Mouse (Mus musculus) kidney, postnatal 0 days (tissue): ENCODE data around the gene Pold3. TPM values are rescaled to one million over a fixed set of nuclear protein-coding genes. Genes with fewer than 3 reads are reported as not detected.

Experiments used
- ATAC-seq: fragments of 200-750 bp; cut with Nextera tagmentation; replicated peaks from 2 replicates; pipeline ENCODE4 v1.8.0; 2017; ENCODE audit warnings: low read depth, moderate number of reproducible peaks, moderate TSS enrichment, moderate library complexity; ENCODE audit not compliant: low FRiP score
- DNase-seq: peaks from one replicate; pipeline ENCODE4 v3.0.0-alpha.2; 2016; ENCODE audit warnings: low spot score
- H3K27ac ChIP-seq: fragments of 300-500 bp; sonication (generic); 2 replicates; pipeline ENCODE4 v1.5.1; 2014; ENCODE audit warnings: mild to moderate bottlenecking
- H3K27me3 ChIP-seq: fragments of 300-500 bp; sonication (generic); 2 replicates; pipeline ENCODE4 v1.6.1; 2014; ENCODE audit warnings: low read length, mixed read lengths; ENCODE audit not compliant: insufficient read depth
- H3K36me3 ChIP-seq: fragments of 300-500 bp; sonication (generic); 2 replicates; pipeline ENCODE4 v1.6.1; 2014; ENCODE audit warnings: low read length, mixed read lengths; ENCODE audit not compliant: insufficient read depth
- H3K4me1 ChIP-seq: fragments of 300-500 bp; sonication (generic); replicated peaks from 2 replicates; pipeline ENCODE4 v1.6.1; 2014; ENCODE audit warnings: antibody characterized with exemption, low read length, mixed read lengths; ENCODE audit not compliant: insufficient read depth
- H3K4me2 ChIP-seq: fragments of 300-500 bp; sonication (generic); 2 replicates; pipeline ENCODE4 v1.6.1; 2014; ENCODE audit warnings: mild to moderate bottlenecking, low read length, moderate library complexity, mixed read lengths
- H3K4me3 ChIP-seq: fragments of 300-500 bp; sonication (generic); replicated peaks from 2 replicates; pipeline ENCODE4 v1.5.1; 2014; ENCODE audit warnings: low read depth, low read length
- H3K9ac ChIP-seq: fragments of 300-500 bp; sonication (generic); 2 replicates; pipeline ENCODE4 v1.6.1; 2014; ENCODE audit warnings: low read depth, low read length
- H3K9me3 ChIP-seq: fragments of 300-500 bp; sonication (generic); replicated peaks from 2 replicates; pipeline ENCODE4 v1.6.1; 2016; ENCODE audit warnings: low read length, inconsistent platforms, mixed read lengths
- CTCF ChIP-seq: IDR thresholded peaks from 2 replicates; pipeline ENCODE4 v1.5.1; 2016; ENCODE audit warnings: antibody characterized with exemption, low read depth, mild to moderate bottlenecking, moderate library complexity
- WGBS: fragments of 180-500 bp; shearing (Covaris S2); extraction: QIAGEN DNeasy Blood & Tissue Kit; methylation state at CpG from one replicate; pipeline ENCODE4 v1.1.7; 2014; 5-methylcytosine and 5-hydroxymethylcytosine counted together
- polyA plus RNA-seq: library from polyadenylated mRNA; unstranded; fragments of >200 nt; fragmentation: Nextera tagmentation; extraction: Ambion mirVana; gene quantifications from 2 replicates; pipeline ENCODE4 v1.2.1, GENCODE M21; 2015

The Pold3 gene
- 34.8 and 42.1 TPM in 2 replicates for polyA plus RNA-seq

- Histone ChIP-seq H3K9ac (peak within 1 kb of the TSS; percentile 89), H3K4me3 (peak within 1 kb of the TSS; percentile 88), H3K4me2 (peak within 1 kb of the TSS; percentile 82), H3K36me3 (no peaks in the 10 kb centered on the region), H3K27me3 (no peaks in the 10 kb centered on the region), H3K27ac (peak within 1 kb of the TSS; percentile 88), H3K4me1 (no peaks in the 10 kb centered on the region; the same call in 1 of the 2 replicates), H3K9me3 (no peaks in the 10 kb centered on the region)
- DNase-seq (peak; percentile 96), ATAC-seq (peak; percentile 97)
- WGBS = under 1% methylated on average over 33 of the region's 33 CpGs
- TF ChIP-seq CTCF = peak; percentile 51
Measured at GRCm38 (mm10) chr7:100121376-100121789, at the start of gene Pold3. Pold3 (minus strand) TSS chr7:100121565.

GRCm38 (mm10) chr7:100170756-100171155 is 49.4 kb upstream of the Pold3 start:
- WGBS = 66% methylated on average over 4 of the region's 4 CpGs
- DNase-seq (no peak), ATAC-seq (no peak)
- H3K4me3 ChIP-seq = no peak overlapping the region
- no peak overlapping the region for H3K9ac ChIP-seq
- H3K27ac ChIP-seq = no peak overlapping the region
- H3K36me3 ChIP-seq = no peaks in the 10 kb centered on the region
- no peak for TF ChIP-seq CTCF
- H3K4me2 ChIP-seq = no peak overlapping the region
- H3K9me3 ChIP-seq = no peaks in the 10 kb centered on the region
- H3K27me3 ChIP-seq = no peaks in the 10 kb centered on the region
- H3K4me1 ChIP-seq = no peaks in the 10 kb centered on the region

- WGBS = 59% methylated on average over 11 of the region's 11 CpGs
- no peak overlapping the region for H3K4me3 ChIP-seq
Measured at GRCm38 (mm10) chr7:100168654-100169053, 47.3 kb upstream of the Pold3 start.

GRCm38 (mm10) chr7:100163506-100163905 is 42.1 kb upstream of the Pold3 start:
- 55% methylated on average over 4 of the region's 4 CpGs for WGBS
- no peak for ATAC-seq
- no peak overlapping the region for H3K4me3 ChIP-seq
- no peak for DNase-seq
- no peaks in the 10 kb centered on the region for H3K27me3 ChIP-seq
- H3K36me3 ChIP-seq = peaks cover 5% of the 10 kb centered on the region; the same call in 1 of the 2 replicates
- no peak overlapping the region for H3K27ac ChIP-seq
- peaks cover 6% of the 10 kb centered on the region; the same call in 1 of the 2 replicates for H3K4me1 ChIP-seq
- TF ChIP-seq CTCF = no peak
- no peaks in the 10 kb centered on the region for H3K9me3 ChIP-seq
- no peak overlapping the region for H3K9ac ChIP-seq
- H3K4me2 ChIP-seq = no peak overlapping the region

More at GRCm38 (mm10) chr7:100168654-100169053, 47.3 kb upstream of the Pold3 start:
- ATAC-seq (no peak), DNase-seq (no peak)
- 0 out of 2 replicates have a peak overlapping the region, but pooled peaks have one; percentile 19 for H3K27ac ChIP-seq
- H3K27me3 ChIP-seq = no peaks in the 10 kb centered on the region
- no peak for TF ChIP-seq CTCF
- no peak overlapping the region for H3K4me2 ChIP-seq
- no peaks in the 10 kb centered on the region for H3K9me3 ChIP-seq
- no peaks in the 10 kb centered on the region for H3K36me3 ChIP-seq
- no peak overlapping the region for H3K9ac ChIP-seq
- H3K4me1 ChIP-seq = no peaks in the 10 kb centered on the region

GRCm38 (mm10) chr7:100160006-100160405 is 38.6 kb upstream of the Pold3 start:
- Histone ChIP-seq H3K9ac (peak overlapping the region; percentile 90), H3K9me3 (no peaks in the 10 kb centered on the region), H3K4me3 (peak overlapping the region; percentile 84), H3K4me1 (peaks cover 6% of the 10 kb centered on the region; the same call in 1 of the 2 replicates), H3K36me3 (peaks cover 5% of the 10 kb centered on the region; the same call in 1 of the 2 replicates), H3K4me2 (peak overlapping the region; percentile 99), H3K27ac (peak overlapping the region; percentile 99), H3K27me3 (no peaks in the 10 kb centered on the region)
- DNase-seq = no peak
- 56% methylated on average over 7 of the region's 7 CpGs for WGBS
- no peak for ATAC-seq
- TF ChIP-seq CTCF = no peak

- ATAC-seq (peak; percentile 96), DNase-seq (peak; percentile 92)
- Histone ChIP-seq H3K4me1 (peaks cover 6% of the 10 kb centered on the region; the same call in 1 of the 2 replicates), H3K9ac (peak within 1 kb of the TSS; percentile 90), H3K27me3 (no peaks in the 10 kb centered on the region), H3K9me3 (no peaks in the 10 kb centered on the region), H3K4me2 (peak within 1 kb of the TSS; percentile 99), H3K36me3 (peaks cover 5% of the 10 kb centered on the region; the same call in 1 of the 2 replicates), H3K27ac (peak within 1 kb of the TSS; percentile 99), H3K4me3 (peak within 1 kb of the TSS; percentile 84)
- under 1% methylated on average over 71 of the region's 78 CpGs for WGBS
- TF ChIP-seq CTCF = peak; percentile 36; the same call in 1 of the 2 replicates
Measured at GRCm38 (mm10) chr7:100159105-100159841, 37.9 kb upstream of the Pold3 start, which contains the start of gene Lipt2. Lipt2 (plus strand) TSS chr7:100159277.
